Mouse (Mus musculus) midbrain, embryonic 12.5 days (tissue): Measurements from ENCODE around the gene Gm42791. TPM values are rescaled to one million over a fixed set of nuclear protein-coding genes. Genes with fewer than 3 reads are reported as not detected.

Experiments
- ATAC-seq: fragments of 200-750 bp; cut with Nextera tagmentation; 2 replicates; pipeline ENCODE4 v1.8.0; 2017; ENCODE audit warnings: low read depth, moderate TSS enrichment, moderate library complexity; ENCODE audit not compliant: low FRiP score
- H3K27ac ChIP-seq: fragments of 300-500 bp; sonication (generic); replicated peaks from 2 replicates; pipeline ENCODE4 v1.5.1; 2016; ENCODE audit warnings: mild to moderate bottlenecking
- H3K27me3 ChIP-seq: fragments of 300-500 bp; sonication (generic); 2 replicates; pipeline ENCODE4 v1.6.1; 2016; ENCODE audit warnings: mild to moderate bottlenecking
- H3K36me3 ChIP-seq: fragments of 300-500 bp; sonication (generic); 2 replicates; pipeline ENCODE4 v1.6.1; 2016
- H3K4me1 ChIP-seq: fragments of 300-500 bp; sonication (generic); 2 replicates; pipeline ENCODE4 v1.6.1; 2016
- H3K4me2 ChIP-seq: fragments of 300-500 bp; sonication (generic); replicated peaks from 2 replicates; pipeline ENCODE4 v1.6.1; 2016; ENCODE audit warnings: mild to moderate bottlenecking, moderate library complexity
- H3K4me3 ChIP-seq: fragments of 300-500 bp; sonication (generic); 2 replicates; pipeline ENCODE4 v1.5.1; 2016; ENCODE audit warnings: mild to moderate bottlenecking
- H3K9ac ChIP-seq: fragments of 300-500 bp; sonication (generic); replicated peaks from 2 replicates; pipeline ENCODE4 v1.6.1; 2016; ENCODE audit warnings: mild to moderate bottlenecking, moderate library complexity
- H3K9me3 ChIP-seq: fragments of 300-500 bp; sonication (generic); 2 replicates; pipeline ENCODE4 v1.6.1; 2016; ENCODE audit warnings: mild to moderate bottlenecking
- WGBS: fragments of 180-500 bp; shearing (Covaris S2); methylation state at CpG from one replicate; pipeline ENCODE4 v1.1.7; 2016; 5-methylcytosine and 5-hydroxymethylcytosine counted together
- polyA plus RNA-seq: library from polyadenylated mRNA; unstranded; fragments of >200 nt; fragmentation: Nextera tagmentation; extraction: Ambion mirVana; gene quantifications from 2 replicates; pipeline ENCODE4 v1.2.1, GENCODE M21; 2016

Gm42791 gene
- polyA plus RNA-seq = 2.0 TPM in 1 of 2 replicates, not detected in the other

GRCm38 (mm10) chr5:148994706-148995414, at the start of gene Gm42791:
Gene Gm42791, minus strand, starts transcription at chr5:148995147.
- peak; percentile 89 for ATAC-seq
- peak within 1 kb of the TSS; percentile 80 for H3K4me2 ChIP-seq
- H3K27ac ChIP-seq = peak within 1 kb of the TSS; percentile 92
- peaks cover 24% of the 10 kb centered on the region for H3K4me1 ChIP-seq
- peak within 1 kb of the TSS; percentile 68 for H3K9ac ChIP-seq
- no peaks in the 10 kb centered on the region for H3K27me3 ChIP-seq
- no peaks in the 10 kb centered on the region for H3K36me3 ChIP-seq
- peak within 1 kb of the TSS; percentile 54 for H3K4me3 ChIP-seq
- H3K9me3 ChIP-seq = no peaks in the 10 kb centered on the region
- 2% methylated on average over 33 of the region's 33 CpGs for WGBS

- ATAC-seq = no peak
- no peak overlapping the region for H3K4me3 ChIP-seq
- H3K4me1 ChIP-seq = no peaks in the 10 kb centered on the region
- peaks cover 21% of the 10 kb centered on the region for H3K36me3 ChIP-seq
- no peak overlapping the region for H3K4me2 ChIP-seq
- no peaks in the 10 kb centered on the region for H3K27me3 ChIP-seq
- H3K9me3 ChIP-seq = peaks cover 7% of the 10 kb centered on the region; the same call in 1 of the 2 replicates
- no peak overlapping the region for H3K9ac ChIP-seq
- WGBS = 83% methylated on average over 4 of the region's 4 CpGs
- no peak overlapping the region for H3K27ac ChIP-seq
These were observed 49.1 kb upstream of the Gm42791 start for GRCm38 (mm10) chr5:149044067-149044466.

GRCm38 (mm10) chr5:149043240-149043639, 48.3 kb upstream of the Gm42791 start:
- Histone ChIP-seq H3K27me3 (no peaks in the 10 kb centered on the region), H3K9ac (no peak overlapping the region), H3K27ac (no peak overlapping the region), H3K4me3 (no peak overlapping the region), H3K4me1 (no peaks in the 10 kb centered on the region), H3K36me3 (peaks cover 17% of the 10 kb centered on the region), H3K4me2 (no peak overlapping the region), H3K9me3 (peaks cover 7% of the 10 kb centered on the region; the same call in 1 of the 2 replicates)
- WGBS = 90% methylated on average over 6 of the region's 6 CpGs
- no peak for ATAC-seq

GRCm38 (mm10) chr5:149039825-149040224, 44.9 kb upstream of the Gm42791 start:
- 89% methylated on average over 5 of the region's 5 CpGs for WGBS

GRCm38 (mm10) chr5:149037729-149038128, 42.8 kb upstream of the Gm42791 start:
- 37% methylated on average over 10 of the region's 10 CpGs for WGBS
- Histone ChIP-seq H3K4me1 (no peaks in the 10 kb centered on the region), H3K27ac (no peak overlapping the region), H3K4me2 (no peak overlapping the region), H3K36me3 (no peaks in the 10 kb centered on the region; the same call in 1 of the 2 replicates), H3K4me3 (no peak overlapping the region), H3K9me3 (peaks cover 16% of the 10 kb centered on the region; the same call in 1 of the 2 replicates), H3K9ac (no peak overlapping the region), H3K27me3 (0 out of 2 replicates have a peak, but pooled peaks cover 4% of the 10 kb centered on the region)
- no peak for ATAC-seq

More at GRCm38 (mm10) chr5:149039825-149040224, 44.9 kb upstream of the Gm42791 start:
- Histone ChIP-seq H3K4me1 (no peaks in the 10 kb centered on the region), H3K4me2 (no peak overlapping the region), H3K4me3 (no peak overlapping the region), H3K9ac (no peak overlapping the region), H3K36me3 (no peaks in the 10 kb centered on the region; the same call in 1 of the 2 replicates), H3K27ac (no peak overlapping the region), H3K9me3 (peaks cover 16% of the 10 kb centered on the region; the same call in 1 of the 2 replicates), H3K27me3 (no peaks in the 10 kb centered on the region)
- no peak for ATAC-seq

GRCm38 (mm10) chr5:149036920-149037319, 42.0 kb upstream of the Gm42791 start:
- Histone ChIP-seq H3K4me2 (no peak overlapping the region), H3K27me3 (0 out of 2 replicates have a peak, but pooled peaks cover 4% of the 10 kb centered on the region)

GRCm38 (mm10) chr5:149032438-149032837, 37.5 kb upstream of the Gm42791 start:
- H3K27me3 ChIP-seq = peaks cover 9% of the 10 kb centered on the region; the same call in 1 of the 2 replicates
- no peak overlapping the region for H3K9ac ChIP-seq
- WGBS = 94% methylated on average over 4 of the region's 4 CpGs
- no peak overlapping the region for H3K27ac ChIP-seq
- ATAC-seq = no peak
- H3K9me3 ChIP-seq = peaks cover 9% of the 10 kb centered on the region; the same call in 1 of the 2 replicates
- peaks cover 12% of the 10 kb centered on the region for H3K4me1 ChIP-seq
- no peak overlapping the region for H3K4me3 ChIP-seq
- H3K4me2 ChIP-seq = no peak overlapping the region
- H3K36me3 ChIP-seq = no peaks in the 10 kb centered on the region

More at GRCm38 (mm10) chr5:149036920-149037319, 42.0 kb upstream of the Gm42791 start:
- H3K4me1 ChIP-seq = peaks cover 1% of the 10 kb centered on the region; the same call in 1 of the 2 replicates
- no peaks in the 10 kb centered on the region; the same call in 1 of the 2 replicates for H3K36me3 ChIP-seq
- no peak for ATAC-seq
- H3K9ac ChIP-seq = no peak overlapping the region
- peaks cover 16% of the 10 kb centered on the region; the same call in 1 of the 2 replicates for H3K9me3 ChIP-seq
- no peak overlapping the region for H3K27ac ChIP-seq
- WGBS = 91% methylated on average over 3 of the region's 3 CpGs
- H3K4me3 ChIP-seq = no peak overlapping the region

- Histone ChIP-seq H3K4me2 (peak overlapping the region; percentile 52), H3K36me3 (no peaks in the 10 kb centered on the region), H3K9ac (peak overlapping the region; percentile 54), H3K9me3 (0 out of 2 replicates have a peak, but pooled peaks cover under 1% of the 10 kb centered on the region), H3K27me3 (peaks cover 9% of the 10 kb centered on the region; the same call in 1 of the 2 replicates), H3K4me1 (peaks cover 12% of the 10 kb centered on the region), H3K27ac (peak overlapping the region; percentile 58), H3K4me3 (peak overlapping the region; percentile 26)
- peak; percentile 86 for ATAC-seq
- 4% methylated on average over 30 of the region's 30 CpGs for WGBS
These were observed 36.3 kb upstream of the Gm42791 start for GRCm38 (mm10) chr5:149031199-149031750.

- no peak overlapping the region for H3K4me3 ChIP-seq
- H3K27ac ChIP-seq = no peak overlapping the region
These were observed 35.2 kb upstream of the Gm42791 start for GRCm38 (mm10) chr5:149030103-149030502.

GRCm38 (mm10) chr5:149028394-149028793, 33.4 kb upstream of the Gm42791 start:
- H3K4me1 ChIP-seq = peaks cover 12% of the 10 kb centered on the region
- H3K9ac ChIP-seq = no peak overlapping the region
- 83% methylated on average over 5 of the region's 5 CpGs for WGBS
- ATAC-seq = no peak
- no peak overlapping the region for H3K27ac ChIP-seq
- H3K27me3 ChIP-seq = peaks cover 5% of the 10 kb centered on the region; the same call in 1 of the 2 replicates
- H3K4me2 ChIP-seq = no peak overlapping the region
- no peaks in the 10 kb centered on the region for H3K9me3 ChIP-seq
- no peaks in the 10 kb centered on the region for H3K36me3 ChIP-seq
- no peak overlapping the region for H3K4me3 ChIP-seq

More at GRCm38 (mm10) chr5:149030103-149030502, 35.2 kb upstream of the Gm42791 start:
- Histone ChIP-seq H3K27me3 (peaks cover 9% of the 10 kb centered on the region; the same call in 1 of the 2 replicates), H3K36me3 (no peaks in the 10 kb centered on the region), H3K4me2 (no peak overlapping the region), H3K9me3 (no peaks in the 10 kb centered on the region), H3K9ac (no peak overlapping the region), H3K4me1 (peaks cover 12% of the 10 kb centered on the region)
- ATAC-seq = no peak
- 74% methylated on average over 2 of the region's 2 CpGs for WGBS

- no peak overlapping the region for H3K4me2 ChIP-seq
- H3K27ac ChIP-seq = no peak overlapping the region
- no peak overlapping the region for H3K4me3 ChIP-seq
- H3K9ac ChIP-seq = no peak overlapping the region
- H3K27me3 ChIP-seq = peaks cover 5% of the 10 kb centered on the region; the same call in 1 of the 2 replicates
- WGBS = 81% methylated on average over 8 of the region's 8 CpGs
- H3K36me3 ChIP-seq = no peaks in the 10 kb centered on the region
- H3K9me3 ChIP-seq = no peaks in the 10 kb centered on the region
- H3K4me1 ChIP-seq = peaks cover 12% of the 10 kb centered on the region
- ATAC-seq = no peak
These were observed 32.4 kb upstream of the Gm42791 start for GRCm38 (mm10) chr5:149027389-149027788.

GRCm38 (mm10) chr5:149021120-149021519, 26.2 kb upstream of the Gm42791 start:
- peaks cover 1% of the 10 kb centered on the region; the same call in 1 of the 2 replicates for H3K4me1 ChIP-seq
- no peak overlapping the region for H3K9ac ChIP-seq
- H3K4me2 ChIP-seq = no peak overlapping the region
- 67% methylated on average over 7 of the region's 7 CpGs for WGBS
- ATAC-seq = no peak
- H3K27me3 ChIP-seq = peaks cover 20% of the 10 kb centered on the region
- H3K9me3 ChIP-seq = no peaks in the 10 kb centered on the region
- no peak overlapping the region for H3K4me3 ChIP-seq
- H3K27ac ChIP-seq = no peak overlapping the region
- H3K36me3 ChIP-seq = no peaks in the 10 kb centered on the region
